In the genomic region with DNA sequence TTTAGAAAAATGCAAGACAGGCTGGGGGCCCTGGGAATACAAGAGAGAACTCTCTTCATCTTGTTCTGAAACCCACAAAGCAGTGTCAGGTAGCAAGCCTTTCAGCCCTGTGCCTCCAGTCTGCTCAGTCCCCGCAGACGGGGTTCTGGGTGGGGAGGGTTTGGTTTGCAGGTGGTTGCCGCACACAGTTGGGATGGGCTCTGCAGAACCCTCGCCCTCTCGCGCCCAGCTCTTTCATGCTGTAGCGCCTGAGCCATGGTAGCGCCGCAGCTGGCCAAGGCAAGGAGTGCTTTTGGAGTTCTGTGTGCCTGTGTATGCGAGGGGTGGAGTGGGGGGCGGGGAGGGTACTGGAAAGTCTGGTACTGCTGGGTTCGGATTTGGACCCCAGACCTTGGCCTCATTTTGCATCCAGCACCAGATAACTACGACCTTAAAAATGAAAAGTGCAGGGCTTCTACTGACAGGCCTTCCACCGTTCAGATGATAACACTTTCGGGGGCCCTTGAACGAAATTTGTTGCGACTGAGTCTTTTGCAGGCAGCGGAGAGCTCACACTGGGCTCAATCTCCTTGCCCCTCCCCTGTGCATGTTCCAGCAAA, we compare ENCODE assay signal across 8 mouse cellular contexts. TPM values are rescaled to one million over a fixed set of nuclear protein-coding genes. Genes with fewer than 3 reads are reported as not detected.
A peak's percentile ranks its signal among the peaks of the same experiment; 100 is the strongest.
DNase-seq lines count a peak whose midpoint lies in the region; ATAC-seq lines count a peak whose summit lies in the region.

No protein-coding gene starts in this region.

- H3K4me1 ChIP-seq in kidney, embryonic 14.5 days (ENCODE audit: control insufficient read depth, insufficient read depth, low read length) = no peaks in the 10 kb centered on the region
- peaks cover 6% of the 10 kb centered on the region; the same call in 1 of the 2 replicates for H3K4me1 ChIP-seq in forebrain, embryonic 13.5 days
- H3K4me1 ChIP-seq in kidney, embryonic 16.5 days (ENCODE audit: insufficient read depth, low read length) = no peaks in the 10 kb centered on the region

- H3K9ac ChIP-seq in kidney, embryonic 14.5 days (ENCODE audit: low read depth, low read length) = no peak overlapping the region
- no peak overlapping the region for H3K9ac ChIP-seq in forebrain, embryonic 13.5 days
- no peak overlapping the region for H3K9ac ChIP-seq in kidney, embryonic 16.5 days (replicated peaks; ENCODE audit: low read length)

- no peaks in the 10 kb centered on the region; the same call in 1 of the 2 replicates for H3K27me3 ChIP-seq in kidney, embryonic 14.5 days (ENCODE audit: control insufficient read depth, insufficient read depth, low read length)
- H3K27me3 ChIP-seq in forebrain, embryonic 13.5 days = no peaks in the 10 kb centered on the region
- no peaks in the 10 kb centered on the region; the same call in 1 of the 2 replicates for H3K27me3 ChIP-seq in kidney, embryonic 16.5 days (ENCODE audit: insufficient read depth, low read length)

- H3K4me3 ChIP-seq in kidney, embryonic 14.5 days (ENCODE audit: low read length) = peak overlapping the region; percentile 35; the same call in 1 of the 2 replicates
- H3K4me3 ChIP-seq in forebrain, embryonic 13.5 days = peak overlapping the region; percentile 37
- peak overlapping the region; percentile 45 for H3K4me3 ChIP-seq in kidney, embryonic 16.5 days (ENCODE audit: low read length)

- H3K36me3 ChIP-seq in kidney, embryonic 14.5 days (ENCODE audit: control insufficient read depth, insufficient read depth, low read length) = no peaks in the 10 kb centered on the region
- H3K36me3 ChIP-seq in forebrain, embryonic 13.5 days (ENCODE audit: poor library complexity, severe bottlenecking) = no peaks in the 10 kb centered on the region
- no peaks in the 10 kb centered on the region for H3K36me3 ChIP-seq in kidney, embryonic 16.5 days (ENCODE audit: insufficient read depth, low read length)

- ATAC-seq in kidney, embryonic 14.5 days (ENCODE audit: low FRiP score, low TSS enrichment) = peak; percentile 41; the same call in 1 of the 2 replicates
- ATAC-seq in forebrain, embryonic 13.5 days = peak; percentile 54; the same call in 1 of the 2 replicates
- ATAC-seq in kidney, embryonic 16.5 days (ENCODE audit: low FRiP score, low TSS enrichment) = 0 out of 2 replicates have a peak, but pooled peaks have one; percentile 28

- H3K9me3 ChIP-seq in kidney, embryonic 14.5 days (ENCODE audit: control insufficient read depth, low read length) = no peaks in the 10 kb centered on the region
- no peaks in the 10 kb centered on the region for H3K9me3 ChIP-seq in forebrain, embryonic 13.5 days (replicated peaks)
- H3K9me3 ChIP-seq in kidney, embryonic 16.5 days (ENCODE audit: low read length) = no peaks in the 10 kb centered on the region

- WGBS in kidney, embryonic 14.5 days = 18% methylated on average over 18 of the region's 18 CpGs
- 20% methylated on average over 18 of the region's 18 CpGs for WGBS in forebrain, embryonic 13.5 days
- WGBS in kidney, embryonic 16.5 days = 22% methylated on average over 18 of the region's 18 CpGs

- no peak overlapping the region for H3K27ac ChIP-seq in kidney, embryonic 14.5 days (ENCODE audit: low read depth, low read length)
- no peak overlapping the region for H3K27ac ChIP-seq in forebrain, embryonic 13.5 days
- no peak overlapping the region for H3K27ac ChIP-seq in kidney, embryonic 16.5 days (ENCODE audit: low read length)

- peak overlapping the region; percentile 54 for H3K4me2 ChIP-seq in kidney, embryonic 14.5 days (replicated peaks; ENCODE audit: low read depth, low read length)
- H3K4me2 ChIP-seq in forebrain, embryonic 13.5 days = peak overlapping the region; percentile 76
- H3K4me2 ChIP-seq in kidney, embryonic 16.5 days (replicated peaks; ENCODE audit: low read depth, low read length) = peak overlapping the region; percentile 60

- DNase-seq in kidney, postnatal 25 days = no peak
- peak; percentile 42 to 45 for DNase-seq in adrenal gland, postnatal 36 days
- DNase-seq in lung, postnatal 36 days = peak; percentile 23
- peak; percentile 8 for DNase-seq in right cerebral cortex, postnatal 25 days
- DNase-seq in spleen, adult 12 weeks (ENCODE audit: low spot score) = no peak

RNA-seq across cellular contexts. Expression of a gene that starts 1.8 kb away (rescaled TPM):
- 23.5 and 31.5 TPM in 2 replicates for polyA plus RNA-seq in kidney, embryonic 14.5 days (2014; fragmentation: Nextera tagmentation; extraction: Ambion mirVana)
- 10 to 100 TPM; 16.1 to 21.5 TPM for total RNA-seq in adrenal gland, postnatal 36 days (2021)
- 12.5 and 16.1 TPM in 2 replicates for polyA plus RNA-seq in forebrain, embryonic 13.5 days (2015; fragmentation: Nextera tagmentation; extraction: Ambion mirVana)
- 27.3 and 29.4 TPM in 2 replicates for polyA plus RNA-seq in kidney, embryonic 16.5 days (2015; fragmentation: Nextera tagmentation; extraction: Ambion mirVana)

Comparison
In these comparisons a context has a peak if more than half of its experiments do, and no peak if none do; other contexts are left out.
1. DNase-seq: peak in adrenal gland, postnatal 36 days (2 of 2), lung, postnatal 36 days (single experiment) and right cerebral cortex, postnatal 25 days (single experiment); none in kidney, postnatal 25 days (0 of 2) and spleen, adult 12 weeks (single experiment).
2. Peak in every context shown above with its lines, with median percentiles within 50 percentile points of each other: ATAC-seq, H3K4me2 ChIP-seq and H3K4me3 ChIP-seq.